Mouse (Mus musculus) erythroblast, embryonic 14.5 days (primary cell): ENCODE data around the gene F3. TPM values are rescaled to one million over a fixed set of nuclear protein-coding genes. Genes with fewer than 3 reads are reported as not detected.

Source experiments
- H3K27me3 ChIP-seq: 2 replicates; pipeline ENCODE4 v1.6.1; 2012; ENCODE audit warnings: inconsistent platforms; ENCODE audit not compliant: control insufficient read depth
- H3K36me3 ChIP-seq: 2 replicates; pipeline ENCODE4 v1.6.1; 2012; ENCODE audit warnings: mild to moderate bottlenecking, inconsistent platforms; ENCODE audit not compliant: control insufficient read depth
- H3K4me1 ChIP-seq: 2 replicates; pipeline ENCODE4 v1.6.1; 2012; ENCODE audit warnings: inconsistent platforms; ENCODE audit not compliant: control insufficient read depth
- H3K4me3 ChIP-seq: replicated peaks from 2 replicates; pipeline ENCODE3; 2012; ENCODE audit warnings: moderate library complexity, mild to moderate bottlenecking, inconsistent platforms
- H3K9me3 ChIP-seq: 2 replicates; pipeline ENCODE4 v1.6.1; 2012; ENCODE audit warnings: low read length, inconsistent platforms, mixed read lengths; ENCODE audit not compliant: control insufficient read depth
- GATA1 ChIP-seq: IDR thresholded peaks from 2 replicates; pipeline ENCODE4 v1.6.1; 2012; ENCODE audit warnings: low read length, inconsistent platforms, mixed read lengths
- TAL1 ChIP-seq: IDR thresholded peaks from 3 replicates; pipeline ENCODE4 v1.6.1; 2012; ENCODE audit warnings: low read length, inconsistent platforms, mixed read lengths
- polyA plus RNA-seq: library from polyadenylated mRNA; stranded (reverse); fragments of >175 nt; gene quantifications from 2 replicates; pipeline ENCODE4 v1.2.3, GENCODE M21; 2012

Gene F3
- polyA plus RNA-seq, 1 experiment, result not detected

GRCm38 (mm10) chr3:121686408-121686911, 36.9 kb upstream of the F3 start:
- Histone ChIP-seq H3K4me1 (peaks cover 2% of the 10 kb centered on the region; the same call in 1 of the 2 replicates), H3K4me3 (no peak overlapping the region), H3K9me3 (no peaks in the 10 kb centered on the region), H3K36me3 (no peaks in the 10 kb centered on the region), H3K27me3 (no peaks in the 10 kb centered on the region)
- TF ChIP-seq TAL1, result no peak

DNA sequence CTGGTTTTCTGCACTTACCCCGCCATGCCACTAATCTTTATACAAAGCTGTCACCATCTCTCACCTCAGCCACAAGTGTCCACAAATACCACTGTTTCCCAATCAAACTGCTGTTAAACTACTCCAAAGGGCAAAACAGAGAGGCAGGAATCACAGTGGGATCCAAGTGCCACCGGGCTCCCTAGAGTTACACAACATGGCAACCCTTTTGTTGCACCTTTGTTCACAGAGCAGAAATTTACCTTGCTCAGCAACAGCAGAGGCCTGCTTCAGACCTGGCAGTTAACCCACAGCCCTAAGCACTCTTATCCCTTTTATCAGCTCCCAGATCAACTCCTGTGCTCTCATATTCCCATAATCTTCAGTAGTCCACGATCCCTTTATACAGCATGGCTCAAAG, 35.6 kb upstream of the F3 start:
- Histone ChIP-seq H3K36me3 (no peaks in the 10 kb centered on the region), H3K9me3 (no peaks in the 10 kb centered on the region), H3K4me3 (no peak overlapping the region), H3K27me3 (no peaks in the 10 kb centered on the region), H3K4me1 (peaks cover 2% of the 10 kb centered on the region; the same call in 1 of the 2 replicates)
- no peak for TF ChIP-seq TAL1
- TF ChIP-seq GATA1, result no peak

GRCm38 (mm10) chr3:121689029-121689428, 34.3 kb upstream of the F3 start:
- TF ChIP-seq TAL1, result no peak
- TF ChIP-seq GATA1, result no peak
- H3K9me3 ChIP-seq, result no peaks in the 10 kb centered on the region
- no peak overlapping the region for H3K4me3 ChIP-seq
- H3K4me1 ChIP-seq, result peaks cover 2% of the 10 kb centered on the region; the same call in 1 of the 2 replicates
- H3K27me3 ChIP-seq, result no peaks in the 10 kb centered on the region
- H3K36me3 ChIP-seq, result no peaks in the 10 kb centered on the region

GRCm38 (mm10) chr3:121689697-121690096, 33.6 kb upstream of the F3 start:
- H3K4me3 ChIP-seq, result no peak overlapping the region
- H3K36me3 ChIP-seq, result no peaks in the 10 kb centered on the region
- TF ChIP-seq TAL1, result no peak

GRCm38 (mm10) chr3:121693001-121693730, 30.2 kb upstream of the F3 start:
- no peak for TF ChIP-seq TAL1
- TF ChIP-seq GATA1, result no peak
- Histone ChIP-seq H3K36me3 (no peaks in the 10 kb centered on the region), H3K4me3 (no peak overlapping the region), H3K9me3 (no peaks in the 10 kb centered on the region), H3K4me1 (peaks cover 2% of the 10 kb centered on the region; the same call in 1 of the 2 replicates), H3K27me3 (no peaks in the 10 kb centered on the region)

More at GRCm38 (mm10) chr3:121689697-121690096, 33.6 kb upstream of the F3 start:
- no peaks in the 10 kb centered on the region for H3K9me3 ChIP-seq
- H3K4me1 ChIP-seq, result peaks cover 2% of the 10 kb centered on the region; the same call in 1 of the 2 replicates
- no peaks in the 10 kb centered on the region for H3K27me3 ChIP-seq

DNA sequence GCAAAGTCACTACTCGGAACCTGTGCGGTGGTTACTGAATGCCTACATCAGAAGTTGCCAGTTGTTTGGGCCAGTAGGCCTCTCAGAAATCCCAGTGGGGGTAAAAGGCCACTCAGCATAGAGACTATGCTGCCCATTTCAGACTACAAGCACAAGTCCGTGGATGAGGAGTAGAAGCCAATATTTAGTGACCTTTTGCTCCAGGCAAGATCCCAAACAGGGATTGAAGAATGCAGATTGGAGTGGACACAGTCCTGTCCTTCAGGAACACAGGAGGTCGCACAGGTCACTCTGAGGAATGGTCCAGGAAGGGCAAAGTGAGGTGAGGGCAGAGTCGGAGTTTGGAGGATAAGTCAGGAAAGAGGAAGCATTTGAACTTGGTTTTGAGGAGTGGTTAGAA, 29.6 kb upstream of the F3 start:
- no peaks in the 10 kb centered on the region for H3K27me3 ChIP-seq
- no peak overlapping the region for H3K4me3 ChIP-seq
- peaks cover 1% of the 10 kb centered on the region; the same call in 1 of the 2 replicates for H3K4me1 ChIP-seq
- no peaks in the 10 kb centered on the region for H3K36me3 ChIP-seq
- H3K9me3 ChIP-seq, result no peaks in the 10 kb centered on the region
- TF ChIP-seq GATA1 (no peak), TAL1 (no peak)

GRCm38 (mm10) chr3:121697169-121697568, 26.2 kb upstream of the F3 start:
- no peak overlapping the region for H3K4me3 ChIP-seq
- TF ChIP-seq TAL1 (no peak), GATA1 (no peak)
- no peaks in the 10 kb centered on the region for H3K27me3 ChIP-seq
- H3K9me3 ChIP-seq, result no peaks in the 10 kb centered on the region
- H3K36me3 ChIP-seq, result no peaks in the 10 kb centered on the region
- no peaks in the 10 kb centered on the region for H3K4me1 ChIP-seq

GRCm38 (mm10) chr3:121699401-121699800, 23.9 kb upstream of the F3 start:
- H3K36me3 ChIP-seq, result no peaks in the 10 kb centered on the region
- H3K4me3 ChIP-seq, result no peak overlapping the region
- H3K9me3 ChIP-seq, result no peaks in the 10 kb centered on the region
- no peaks in the 10 kb centered on the region for H3K4me1 ChIP-seq
- TF ChIP-seq GATA1, result no peak
- no peak for TF ChIP-seq TAL1
- no peaks in the 10 kb centered on the region for H3K27me3 ChIP-seq

DNA sequence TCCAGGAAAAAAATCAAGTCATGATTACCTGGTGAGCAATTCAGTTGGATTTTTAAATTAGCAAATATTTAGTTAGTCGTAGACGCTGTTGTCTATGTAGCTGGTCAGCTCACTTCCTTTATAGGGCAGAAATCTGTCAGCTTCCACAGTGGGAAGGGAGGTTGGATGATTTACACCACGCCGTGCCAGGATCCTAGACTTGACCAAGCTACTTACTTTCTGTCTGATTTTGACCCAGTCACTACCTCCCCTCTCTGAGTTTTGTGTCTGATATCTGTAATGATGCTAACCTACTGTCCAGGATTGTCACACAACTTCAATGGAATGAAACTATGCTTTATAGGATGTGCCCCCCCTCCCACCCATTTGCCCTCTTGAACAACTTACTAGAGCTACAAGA, 23.5 kb upstream of the F3 start:
- TF ChIP-seq TAL1, result no peak
- no peak for TF ChIP-seq GATA1
- no peaks in the 10 kb centered on the region for H3K9me3 ChIP-seq
- no peak overlapping the region for H3K4me3 ChIP-seq
- H3K36me3 ChIP-seq, result no peaks in the 10 kb centered on the region
- no peaks in the 10 kb centered on the region for H3K27me3 ChIP-seq
- no peaks in the 10 kb centered on the region for H3K4me1 ChIP-seq
